Mouse (Mus musculus): Measurements from ENCODE around the gene Enpp1. TPM values are rescaled to one million over a fixed set of nuclear protein-coding genes. Genes with fewer than 3 reads are reported as not detected.

Gene Enpp1
- total RNA-seq, 2 experiments from 2014 or later: 5.5 to 6.5 TPM

Other genes starting within 250 kb of the Enpp1 start
- gene Ccn2, start 116.7 kb downstream of the Enpp1 start, total RNA-seq (2021): 10 to 100 TPM; 61.8 to 65.7 TPM
- gene Enpp3, start 130.7 kb upstream of the Enpp1 start, total RNA-seq (2021): 1 to 10 TPM; 5.6 to 9.0 TPM
- 10 to 100 TPM; 16.2 to 16.6 TPM for gene Med23, start 157.8 kb upstream of the Enpp1 start, total RNA-seq (2021)
- gene Arg1, start 215.3 kb upstream of the Enpp1 start, total RNA-seq (2021): under 1 TPM in 1 of 2 experiments, not detected in 1; 0.19 TPM